Mouse (Mus musculus) midbrain, embryonic 15.5 days (tissue): ENCODE results near the gene Rplp2. TPM values are rescaled to one million over a fixed set of nuclear protein-coding genes. Genes with fewer than 3 reads are reported as not detected.
A peak's percentile ranks its signal among the peaks of the same experiment; 100 is the strongest.
"Not testable (repeated sequence)": the region's sequence is repeated elsewhere in the genome, so short reads cannot be mapped to it uniquely, and the experiment has no call there.

Experiments used
- ATAC-seq: fragments of 200-750 bp; cut with Nextera tagmentation; replicated peaks from 2 replicates; pipeline ENCODE4 v1.8.0; 2017; ENCODE audit warnings: moderate TSS enrichment
- H3K27ac ChIP-seq: fragments of 300-500 bp; sonication (generic); 2 replicates; pipeline ENCODE4 v1.5.1; 2015; ENCODE audit warnings: mild to moderate bottlenecking, inconsistent platforms
- H3K27me3 ChIP-seq: fragments of 300-500 bp; sonication (generic); replicated peaks from 2 replicates; pipeline ENCODE4 v1.6.1; 2015; ENCODE audit warnings: inconsistent platforms
- H3K36me3 ChIP-seq: fragments of 300-500 bp; sonication (generic); replicated peaks from 2 replicates; pipeline ENCODE4 v1.6.1; 2015; ENCODE audit warnings: inconsistent platforms
- H3K4me1 ChIP-seq: fragments of 300-500 bp; sonication (generic); 2 replicates; pipeline ENCODE4 v1.6.1; 2015; ENCODE audit warnings: inconsistent platforms
- H3K4me2 ChIP-seq: fragments of 300-500 bp; sonication (generic); 2 replicates; pipeline ENCODE4 v1.6.1; 2015; ENCODE audit warnings: inconsistent platforms, mild to moderate bottlenecking, moderate library complexity
- H3K4me3 ChIP-seq: fragments of 300-500 bp; sonication (generic); 2 replicates; pipeline ENCODE4 v1.5.1; 2015; ENCODE audit warnings: mild to moderate bottlenecking, inconsistent platforms
- H3K9ac ChIP-seq: fragments of 300-500 bp; sonication (generic); 2 replicates; pipeline ENCODE4 v1.6.1; 2015; ENCODE audit warnings: mild to moderate bottlenecking, inconsistent platforms
- H3K9me3 ChIP-seq: fragments of 300-500 bp; sonication (generic); 2 replicates; pipeline ENCODE4 v1.6.1; 2016; ENCODE audit warnings: inconsistent platforms
- WGBS: fragments of 180-500 bp; shearing (Covaris S2); methylation state at CpG from one replicate; pipeline ENCODE4 v1.1.7; 2015; ENCODE audit warnings: mixed read lengths; 5-methylcytosine and 5-hydroxymethylcytosine counted together
- polyA plus RNA-seq: library from polyadenylated mRNA; unstranded; fragments of >200 nt; fragmentation: Nextera tagmentation; extraction: Ambion mirVana; gene quantifications from 2 replicates; pipeline ENCODE4 v1.2.1, GENCODE M21; 2015

Rplp2 gene
- 597 and 636 TPM in 2 replicates for polyA plus RNA-seq

DNA sequence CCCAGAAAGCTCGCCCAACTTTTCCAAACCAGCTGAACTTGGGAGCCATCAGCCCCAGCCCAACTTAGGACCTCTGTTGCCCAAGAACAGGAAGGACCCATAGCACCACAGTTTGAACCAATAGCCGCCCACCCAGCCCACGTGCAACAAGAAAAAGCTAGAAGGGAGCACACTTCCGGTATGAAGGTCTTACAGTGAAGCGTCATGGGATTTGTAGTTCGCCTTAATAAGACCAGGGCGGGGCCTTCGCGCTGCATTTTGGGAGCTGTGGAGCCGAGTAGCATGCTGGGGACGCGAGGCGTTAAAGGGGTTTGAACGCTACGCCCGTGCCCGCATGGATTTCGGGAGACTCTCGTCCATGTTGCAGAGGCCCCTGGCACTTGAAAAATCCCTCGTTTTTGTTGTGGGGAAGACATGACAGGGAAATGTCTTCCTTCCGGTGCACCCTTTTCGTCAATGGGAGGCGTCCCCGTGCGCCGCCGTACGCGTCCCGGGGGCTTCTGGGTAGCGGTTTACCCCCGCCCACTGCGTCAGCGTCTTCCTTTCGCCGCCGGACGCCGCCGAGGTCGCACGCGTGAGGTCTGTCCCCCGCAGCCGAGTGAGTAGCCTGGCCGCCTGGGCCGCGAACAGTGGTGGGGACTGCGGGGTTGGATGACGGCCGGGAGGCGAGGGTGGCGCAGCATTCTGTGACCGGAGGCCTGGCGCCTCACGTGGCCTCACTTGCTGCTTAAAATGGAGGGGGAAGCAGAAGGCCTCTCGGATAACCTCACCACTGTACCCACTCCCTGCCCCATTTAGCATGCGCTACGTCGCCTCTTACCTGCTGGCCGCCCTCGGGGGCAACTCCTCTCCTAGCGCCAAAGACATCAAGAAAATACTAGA lies at the start of gene Rplp2:
TSS of gene Rplp2 (plus strand) at position 261 of the 882 bp plus-strand sequence.
- Histone ChIP-seq H3K4me1 (peaks cover 31% of the 10 kb centered on the region), H3K4me3 (peak within 1 kb of the TSS; percentile 69), H3K27me3 (no peaks in the 10 kb centered on the region), H3K9ac (peak within 1 kb of the TSS; percentile 81), H3K9me3 (no peaks in the 10 kb centered on the region), H3K36me3 (peaks cover 10% of the 10 kb centered on the region; the same call in 1 of the 2 replicates), H3K27ac (peak within 1 kb of the TSS; percentile 95), H3K4me2 (peak within 1 kb of the TSS; percentile 62)
- WGBS = under 1% methylated on average over 63 of the region's 63 CpGs
- peak; percentile 94 for ATAC-seq

GRCm38 (mm10) chr7:141403305-141403704 lies 43.9 kb upstream of the Rplp2 start:
- H3K4me2 ChIP-seq = no peak overlapping the region
- no peak overlapping the region for H3K9ac ChIP-seq
- no peak overlapping the region for H3K27ac ChIP-seq
- peaks cover 28% of the 10 kb centered on the region for H3K36me3 ChIP-seq
- no peaks in the 10 kb centered on the region for H3K9me3 ChIP-seq
- H3K4me1 ChIP-seq = no peaks in the 10 kb centered on the region
- no peaks in the 10 kb centered on the region for H3K27me3 ChIP-seq
- no peak overlapping the region for H3K4me3 ChIP-seq
- WGBS = 44% methylated on average over 5 of the region's 5 CpGs
- peak; percentile 52 for ATAC-seq

GRCm38 (mm10) chr7:141405466-141405865 lies 41.7 kb upstream of the Rplp2 start:
- no peaks in the 10 kb centered on the region for H3K9me3 ChIP-seq
- H3K4me3 ChIP-seq = no peak overlapping the region
- H3K36me3 ChIP-seq = peaks cover 19% of the 10 kb centered on the region
- ATAC-seq = no peak
- H3K27ac ChIP-seq = no peak overlapping the region
- no peak overlapping the region for H3K9ac ChIP-seq
- no peaks in the 10 kb centered on the region for H3K27me3 ChIP-seq
- H3K4me2 ChIP-seq = no peak overlapping the region
- 80% methylated on average over 4 of the region's 4 CpGs for WGBS
- H3K4me1 ChIP-seq = peaks cover 9% of the 10 kb centered on the region

DNA sequence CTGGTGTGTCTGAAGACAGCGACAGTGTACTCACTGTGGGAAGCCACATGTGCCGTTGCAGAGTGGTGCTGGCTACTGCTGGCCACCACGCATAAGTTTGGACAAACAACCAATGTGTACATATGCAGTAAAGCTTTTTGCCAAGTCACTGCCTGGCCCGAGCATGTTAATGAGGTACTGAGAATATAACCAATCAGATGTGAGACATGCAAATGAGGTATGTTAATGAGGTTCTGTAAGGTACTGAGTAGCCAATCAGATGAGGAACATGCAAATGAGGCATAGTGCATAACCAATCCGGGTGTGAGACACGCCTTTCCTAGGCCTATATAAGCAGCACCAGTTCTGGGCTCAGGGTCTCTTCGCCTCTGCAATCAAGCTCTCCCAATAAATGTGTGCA lies 39.5 kb upstream of the Rplp2 start:
- not testable (repeated sequence) for H3K4me2 ChIP-seq, H3K9ac ChIP-seq, H3K27me3 ChIP-seq, H3K27ac ChIP-seq, H3K9me3 ChIP-seq, ATAC-seq, H3K4me3 ChIP-seq, H3K36me3 ChIP-seq, H3K4me1 ChIP-seq
- 95% methylated on average over 7 of the region's 7 CpGs for WGBS

DNA sequence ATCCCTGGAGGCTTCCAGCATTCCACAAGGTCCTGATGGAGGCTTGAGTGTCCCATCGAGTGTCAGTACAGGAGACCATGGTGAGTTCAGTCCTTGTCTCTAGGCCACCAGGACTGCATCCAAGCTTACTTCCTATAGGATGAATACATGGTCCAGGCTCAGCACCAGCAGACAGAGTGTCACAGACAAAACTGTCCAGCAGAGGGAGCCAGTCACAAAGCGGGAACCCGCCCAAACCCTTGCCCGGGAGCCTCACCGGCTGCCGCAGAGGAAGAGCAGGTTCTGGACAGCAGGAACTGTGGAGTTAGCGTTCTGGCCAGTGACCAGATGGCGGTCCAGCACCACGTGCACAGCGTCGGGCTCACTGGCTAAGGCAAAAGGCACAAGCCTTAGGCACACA lies 38.3 kb upstream of the Rplp2 start:
- Histone ChIP-seq H3K27ac (peak overlapping the region; percentile 41; the same call in 1 of the 2 replicates), H3K4me3 (0 out of 2 replicates have a peak overlapping the region, but pooled peaks have one; percentile 5), H3K4me1 (peaks cover 16% of the 10 kb centered on the region), H3K9ac (no peak overlapping the region), H3K36me3 (no peaks in the 10 kb centered on the region), H3K27me3 (no peaks in the 10 kb centered on the region), H3K9me3 (no peaks in the 10 kb centered on the region), H3K4me2 (no peak overlapping the region)
- peak; percentile 43; the same call in 1 of the 2 replicates for ATAC-seq
- 7% methylated on average over 11 of the region's 11 CpGs for WGBS

DNA sequence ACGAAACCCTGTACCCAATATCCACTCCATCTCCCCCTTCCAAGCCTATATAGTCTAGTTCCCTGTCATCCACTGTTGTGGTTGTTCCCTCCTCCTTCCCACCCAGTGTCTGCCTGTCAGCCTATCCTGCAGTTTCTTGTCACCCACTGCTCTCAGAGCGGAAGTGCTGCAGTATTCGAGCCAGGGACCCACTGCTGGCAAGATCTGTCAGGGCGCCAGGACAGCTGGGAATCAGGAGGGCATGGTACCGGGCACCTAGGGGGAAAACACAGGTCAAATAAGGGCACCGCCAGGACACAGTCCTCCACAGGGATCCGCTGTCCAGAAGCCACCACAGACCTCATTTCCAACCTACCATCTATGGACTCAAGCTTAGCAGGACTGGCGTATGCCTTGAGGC lies 36.5 kb upstream of the Rplp2 start:
- no peaks in the 10 kb centered on the region for H3K36me3 ChIP-seq
- no peak for ATAC-seq
- no peak overlapping the region for H3K4me2 ChIP-seq
- no peaks in the 10 kb centered on the region for H3K9me3 ChIP-seq
- no peak overlapping the region for H3K27ac ChIP-seq
- H3K4me3 ChIP-seq = no peak overlapping the region
- WGBS = 93% methylated on average over 8 of the region's 8 CpGs
- no peak overlapping the region for H3K9ac ChIP-seq
- peaks cover 22% of the 10 kb centered on the region for H3K4me1 ChIP-seq
- no peaks in the 10 kb centered on the region for H3K27me3 ChIP-seq

DNA sequence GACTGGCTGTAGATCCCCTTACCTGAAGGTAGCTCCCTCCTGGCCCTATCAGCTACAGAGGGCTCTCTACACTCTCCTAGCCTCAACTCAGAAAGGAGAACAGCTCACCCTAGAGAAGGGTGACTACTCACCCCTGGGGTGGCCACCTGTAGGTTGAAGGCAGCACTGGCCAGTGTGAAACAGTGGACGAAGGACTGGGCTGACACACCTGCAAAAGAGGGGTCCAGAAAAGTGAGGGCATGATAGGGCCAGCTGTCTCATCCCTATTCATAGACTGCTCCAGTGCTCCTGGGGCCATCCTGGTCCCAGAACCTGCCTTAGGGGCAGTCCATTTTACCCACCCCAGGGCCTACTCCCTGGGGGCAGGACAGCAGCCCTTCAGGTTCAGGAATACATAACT lies 35.5 kb upstream of the Rplp2 start:
- H3K27me3 ChIP-seq = no peaks in the 10 kb centered on the region
- no peaks in the 10 kb centered on the region for H3K9me3 ChIP-seq
- H3K36me3 ChIP-seq = no peaks in the 10 kb centered on the region
- ATAC-seq = no peak
- peaks cover 22% of the 10 kb centered on the region for H3K4me1 ChIP-seq
- 92% methylated on average over 1 of the region's 1 CpGs for whole genome bisulfite sequencing
- no peak overlapping the region for H3K9ac ChIP-seq
- no peak overlapping the region for H3K27ac ChIP-seq
- no peak overlapping the region for H3K4me2 ChIP-seq
- no peak overlapping the region for H3K4me3 ChIP-seq

DNA sequence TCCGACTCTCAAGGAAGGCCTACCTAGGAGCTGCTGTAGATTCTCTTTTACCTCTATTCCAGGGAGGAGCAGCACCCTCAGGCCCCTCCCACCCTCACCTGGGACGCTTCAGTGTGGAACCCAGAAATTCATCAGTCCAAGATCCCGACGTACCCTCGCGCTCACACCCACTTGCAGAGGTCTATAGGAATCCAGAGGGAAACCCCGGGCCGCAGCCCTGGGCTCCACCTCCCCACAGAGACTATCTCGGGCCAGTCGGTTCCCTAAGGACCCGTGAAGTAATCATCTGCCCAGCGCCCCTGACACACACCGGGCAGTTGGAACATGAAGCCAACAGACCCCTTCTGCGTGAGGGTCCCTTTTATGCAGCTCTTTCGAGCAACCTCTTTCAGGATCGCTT lies 33.8 kb upstream of the Rplp2 start:
- Histone ChIP-seq H3K27ac (peak overlapping the region; percentile 90), H3K4me3 (peak overlapping the region; percentile 76), H3K36me3 (no peaks in the 10 kb centered on the region), H3K9me3 (no peaks in the 10 kb centered on the region), H3K4me2 (peak overlapping the region; percentile 89), H3K4me1 (peaks cover 22% of the 10 kb centered on the region), H3K9ac (peak overlapping the region; percentile 90), H3K27me3 (no peaks in the 10 kb centered on the region)
- WGBS = 5% methylated on average over 16 of the region's 16 CpGs
- peak; percentile 46 for ATAC-seq

GRCm38 (mm10) chr7:141413809-141414584 lies 33.2 kb upstream of the Rplp2 start, which contains the start of gene Gatd1:
Gene Gatd1 (minus strand): TSS chr7:141414136.
- Histone ChIP-seq H3K27me3 (no peaks in the 10 kb centered on the region), H3K9ac (peak within 1 kb of the TSS; percentile 90)
- under 1% methylated on average over 55 of the region's 56 CpGs for WGBS

DNA sequence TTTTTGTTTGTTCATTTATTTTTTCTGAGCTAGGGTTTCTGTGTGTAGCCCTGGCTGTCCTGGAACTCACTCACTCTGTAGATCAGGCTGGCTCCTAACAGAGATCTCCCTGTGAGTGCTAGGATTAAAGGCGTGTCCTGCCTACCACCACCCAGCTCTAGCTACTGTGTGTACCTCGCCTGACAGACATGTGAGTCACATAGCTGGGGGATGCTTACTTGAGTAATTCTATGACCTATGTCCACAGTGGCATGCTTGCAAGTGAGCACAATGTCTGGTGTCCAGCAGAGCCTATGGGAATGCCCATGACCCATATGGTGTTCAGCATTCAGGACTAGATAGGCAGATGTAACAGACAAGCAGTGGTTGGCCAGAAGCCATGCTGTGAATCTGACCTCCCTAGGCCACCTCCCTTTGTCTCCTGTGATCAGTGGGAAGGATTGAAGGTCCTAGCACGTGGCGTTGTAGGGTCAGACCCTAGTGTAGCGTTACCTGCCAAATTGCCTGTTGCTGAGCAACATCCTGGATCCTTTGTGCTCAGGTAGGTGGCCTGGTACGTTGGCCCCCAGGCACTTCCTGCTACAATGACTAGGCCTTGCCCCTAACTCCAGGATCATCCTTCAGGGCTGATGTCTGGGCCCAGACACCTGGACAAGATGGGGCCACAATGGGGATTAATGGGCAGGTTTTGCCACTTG lies 30.9 kb upstream of the Rplp2 start:
- no peaks in the 10 kb centered on the region for H3K36me3 ChIP-seq
- no peak overlapping the region for H3K27ac ChIP-seq
- no peak overlapping the region for H3K9ac ChIP-seq
- 77% methylated on average over 6 of the region's 6 CpGs for WGBS
- H3K4me1 ChIP-seq = peaks cover 14% of the 10 kb centered on the region
- no peak overlapping the region for H3K4me2 ChIP-seq
- H3K4me3 ChIP-seq = no peak overlapping the region
- H3K9me3 ChIP-seq = no peaks in the 10 kb centered on the region
- ATAC-seq = no peak
- no peaks in the 10 kb centered on the region for H3K27me3 ChIP-seq

More at GRCm38 (mm10) chr7:141413809-141414584, 33.2 kb upstream of the Rplp2 start, which contains the start of gene Gatd1:
- Histone ChIP-seq H3K27ac (peak within 1 kb of the TSS; percentile 90), H3K9me3 (no peaks in the 10 kb centered on the region), H3K36me3 (no peaks in the 10 kb centered on the region), H3K4me1 (peaks cover 19% of the 10 kb centered on the region), H3K4me2 (peak within 1 kb of the TSS; percentile 89), H3K4me3 (peak within 1 kb of the TSS; percentile 76)
- peak; percentile 84 for ATAC-seq

GRCm38 (mm10) chr7:141417731-141418681 lies 29.2 kb upstream of the Rplp2 start:
- no peak for ATAC-seq

More at GRCm38 (mm10) chr7:141417731-141418681, 29.2 kb upstream of the Rplp2 start:
- WGBS = 76% methylated on average over 8 of the region's 8 CpGs
- Histone ChIP-seq H3K9ac (no peak overlapping the region), H3K27ac (no peak overlapping the region), H3K4me3 (no peak overlapping the region), H3K4me2 (no peak overlapping the region), H3K27me3 (no peaks in the 10 kb centered on the region), H3K36me3 (no peaks in the 10 kb centered on the region), H3K4me1 (peaks cover 10% of the 10 kb centered on the region), H3K9me3 (no peaks in the 10 kb centered on the region)
